Mouse (Mus musculus): Measurements from ENCODE around the gene Dpy19l1.

The Dpy19l1 gene

GRCm38 (mm10) chr9:24467186-24467585 lies 35.8 kb downstream of the Dpy19l1 start:
- DNase-seq: no peak

- no peak for DNase-seq
These were observed 36.3 kb downstream of the Dpy19l1 start for GRCm38 (mm10) chr9:24466649-24467048.

GRCm38 (mm10) chr9:24461379-24461961 lies 41.5 kb downstream of the Dpy19l1 start:
- DNase-seq: no peak

GRCm38 (mm10) chr9:24453833-24454232 lies 49.1 kb downstream of the Dpy19l1 start:
- DNase-seq: no peak

GRCm38 (mm10) chr9:24450976-24451375 lies 52.0 kb downstream of the Dpy19l1 start:
- no peak for DNase-seq

GRCm38 (mm10) chr9:24450524-24450923 lies 52.4 kb downstream of the Dpy19l1 start:
- no peak for DNase-seq

- no peak for DNase-seq
These were observed 68.0 kb downstream of the Dpy19l1 start for GRCm38 (mm10) chr9:24434901-24435300.

GRCm38 (mm10) chr9:24429721-24430120 lies 73.2 kb downstream of the Dpy19l1 start:
- DNase-seq: no peak

- no peak for DNase-seq
These were observed 77.3 kb downstream of the Dpy19l1 start for GRCm38 (mm10) chr9:24425679-24426078.

GRCm38 (mm10) chr9:24423241-24423640 lies 79.7 kb downstream of the Dpy19l1 start:
- no peak for DNase-seq

GRCm38 (mm10) chr9:24421888-24422287 lies 81.1 kb downstream of the Dpy19l1 start:
- DNase-seq: no peak

- DNase-seq: no peak
These were observed 81.7 kb downstream of the Dpy19l1 start for GRCm38 (mm10) chr9:24421221-24421620.

GRCm38 (mm10) chr9:24420144-24420543 lies 82.8 kb downstream of the Dpy19l1 start:
- DNase-seq: no peak

GRCm38 (mm10) chr9:24418281-24418680 lies 84.7 kb downstream of the Dpy19l1 start:
- DNase-seq: no peak

GRCm38 (mm10) chr9:24411483-24411882 lies 91.5 kb downstream of the Dpy19l1 start:
- DNase-seq: no peak

GRCm38 (mm10) chr9:24410439-24410838 lies 92.5 kb downstream of the Dpy19l1 start:
- no peak for DNase-seq

GRCm38 (mm10) chr9:24407992-24408391 lies 94.9 kb downstream of the Dpy19l1 start:
- DNase-seq: no peak

- no peak for DNase-seq
These were observed 108.8 kb downstream of the Dpy19l1 start for GRCm38 (mm10) chr9:24394146-24394545.

GRCm38 (mm10) chr9:24390807-24391370 lies 112.1 kb downstream of the Dpy19l1 start:
- DNase-seq: no peak

- no peak for DNase-seq
These were observed 115.7 kb downstream of the Dpy19l1 start for GRCm38 (mm10) chr9:24387230-24387629.

- peak; percentile 3 for DNase-seq
These were observed 123.6 kb downstream of the Dpy19l1 start for GRCm38 (mm10) chr9:24379321-24379720.

- DNase-seq: no peak
These were observed 124.1 kb downstream of the Dpy19l1 start for GRCm38 (mm10) chr9:24378848-24379247.
